Mouse (Mus musculus) small intestine, adult 2 months (tissue): ENCODE measurements around the gene Tlr12. TPM values are rescaled to one million over a fixed set of nuclear protein-coding genes. Genes with fewer than 3 reads are reported as not detected.
"Not testable (repeated sequence)": the region's sequence is repeated elsewhere in the genome, so short reads cannot be mapped to it uniquely, and the experiment has no call there.

Experiments
- H3K27ac ChIP-seq: fragments of 200-500 bp; 2 replicates; pipeline ENCODE4 v1.5.1; 2012; ENCODE audit warnings: low read depth, low read length, control low read depth, inconsistent platforms; ENCODE audit not compliant: insufficient read depth
- H3K27me3 ChIP-seq: fragments of 200-500 bp; 2 replicates; pipeline ENCODE4 v1.6.1; 2012; ENCODE audit warnings: mild to moderate bottlenecking, moderate library complexity, low read length, inconsistent platforms; ENCODE audit not compliant: control insufficient read depth, insufficient read depth
- H3K36me3 ChIP-seq: fragments of 200-500 bp; 2 replicates; pipeline ENCODE4 v1.6.1; 2012; ENCODE audit warnings: mild to moderate bottlenecking, low read length, control low read depth, inconsistent platforms; ENCODE audit not compliant: control insufficient read depth, insufficient read depth
- H3K4me1 ChIP-seq: fragments of 200-500 bp; 2 replicates; pipeline ENCODE4 v1.6.1; 2012; ENCODE audit warnings: low read length, inconsistent platforms, mixed read lengths; ENCODE audit not compliant: control insufficient read depth, insufficient read depth, insufficient read length
- H3K4me3 ChIP-seq: fragments of 200-500 bp; 2 replicates; pipeline ENCODE4 v1.5.1; 2012; ENCODE audit warnings: low read depth, mild to moderate bottlenecking, control low read depth, inconsistent platforms, low read length, moderate library complexity
- CTCF ChIP-seq: fragments of 200-500 bp; IDR thresholded peaks from 2 replicates; pipeline ENCODE4 v1.5.1; 2012; ENCODE audit warnings: low read depth, mild to moderate bottlenecking, control low read depth, inconsistent platforms, low read length, moderate library complexity, mixed read lengths; ENCODE audit not compliant: insufficient replicate concordance, insufficient read length; ENCODE audit errors: extremely low read depth
- POLR2A ChIP-seq: fragments of 200-500 bp; IDR thresholded peaks from 2 replicates; pipeline ENCODE4 v1.6.1; 2012; ENCODE audit warnings: low read depth, mild to moderate bottlenecking, control low read depth, inconsistent platforms, low read length, moderate library complexity
- WGBS: fragments of 180-500 bp; shearing (Covaris S2); methylation state at CpG from one replicate; pipeline ENCODE4 v1.1.7; 2018; 5-methylcytosine and 5-hydroxymethylcytosine counted together
- polyA plus RNA-seq: library from polyadenylated mRNA; depleted of rRNA; stranded (reverse); fragments of >200 nt; gene quantifications from 2 replicates; pipeline ENCODE4 v1.2.3, GENCODE M21; 2012

The Tlr12 gene
- polyA plus RNA-seq, 1 experiment: 6.1 TPM

- WGBS: 57% methylated on average over 6 of the region's 6 CpGs
- Histone ChIP-seq H3K36me3 (no peaks in the 10 kb centered on the region), H3K27me3 (no peaks in the 10 kb centered on the region), H3K4me3 (no peak overlapping the region), H3K4me1 (peaks cover 15% of the 10 kb centered on the region), H3K27ac (no peak overlapping the region)
- no peak for TF ChIP-seq CTCF
- no peak for TF ChIP-seq POLR2A
Measured at GRCm38 (mm10) chr4:128620572-128620971, 2.2 kb upstream of the Tlr12 start.

GRCm38 (mm10) chr4:128618963-128619362, 544 bp upstream of the Tlr12 start:
- H3K4me3 ChIP-seq: no peak overlapping the region
- no peaks in the 10 kb centered on the region for H3K27me3 ChIP-seq
- WGBS: 41% methylated on average over 2 of the region's 2 CpGs
- TF ChIP-seq POLR2A (no peak), CTCF (no peak)
- peaks cover 15% of the 10 kb centered on the region for H3K4me1 ChIP-seq
- peak overlapping the region; percentile 52 for H3K27ac ChIP-seq
- no peaks in the 10 kb centered on the region for H3K36me3 ChIP-seq

DNA sequence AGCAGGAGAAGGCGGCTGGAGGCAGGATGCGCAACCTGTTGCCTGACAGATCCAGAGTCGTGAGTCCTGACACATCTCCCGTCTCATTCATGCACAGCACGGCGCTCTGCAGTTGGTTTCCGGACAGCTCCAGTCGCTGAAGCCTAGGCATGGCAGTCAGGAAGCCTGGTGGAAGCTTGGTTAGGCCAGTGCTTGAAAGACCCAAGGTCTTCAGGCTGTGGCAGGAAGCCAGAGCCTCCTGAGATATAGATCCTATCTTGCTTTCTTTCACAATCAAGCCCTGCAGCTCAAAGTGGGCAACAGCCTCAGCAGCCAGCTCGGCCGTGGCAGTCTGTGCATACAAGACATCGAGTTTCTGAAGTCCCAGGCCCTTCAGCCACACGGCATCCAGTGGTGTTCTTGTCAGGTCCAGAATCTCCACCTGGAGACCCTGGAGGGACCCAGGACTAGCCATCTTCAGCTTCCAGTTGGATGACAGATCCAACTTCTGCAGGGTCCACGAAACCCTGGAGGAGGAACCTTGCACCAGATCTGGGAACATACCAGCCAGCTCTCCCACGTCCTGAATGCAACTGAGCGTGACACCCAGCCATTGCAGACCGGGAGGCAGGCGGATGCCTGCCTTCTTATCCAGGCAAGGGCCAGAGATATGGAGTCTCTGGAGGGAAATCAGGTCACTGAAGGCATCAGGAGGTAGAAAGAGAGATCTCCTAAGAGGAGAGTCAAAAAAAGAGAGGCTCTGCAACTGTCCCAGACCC, 877 bp downstream of the Tlr12 start:
- Histone ChIP-seq H3K27ac (peak overlapping the region; percentile 8; the same call in 1 of the 2 replicates), H3K4me3 (peak overlapping the region; percentile 47)
- TF ChIP-seq CTCF (no peak), POLR2A (no peak)

DNA sequence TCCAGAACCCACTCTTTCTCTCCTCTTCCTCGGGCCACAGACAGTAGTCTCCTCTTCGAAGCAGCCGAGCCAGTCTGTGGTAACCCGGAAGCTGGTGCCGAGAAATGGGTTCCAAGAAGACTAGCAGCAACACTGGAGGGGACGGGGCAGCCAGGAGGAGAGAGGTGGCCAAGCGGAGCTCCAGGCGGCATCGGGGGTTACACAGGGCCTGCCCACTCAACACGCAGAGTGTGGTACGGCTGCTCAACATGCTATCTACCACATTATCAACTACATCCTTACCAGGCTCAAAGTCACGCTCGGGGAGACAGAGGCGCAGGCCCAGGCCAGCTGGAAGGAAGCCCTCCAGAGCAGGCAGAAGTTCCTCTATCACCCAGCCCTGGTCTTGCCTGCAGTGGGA, 2.7 kb downstream of the Tlr12 start:
- H3K4me3 ChIP-seq: peak overlapping the region; percentile 47
- H3K27ac ChIP-seq: peak overlapping the region; percentile 45; the same call in 1 of the 2 replicates
- no peaks in the 10 kb centered on the region for H3K36me3 ChIP-seq
- WGBS: 88% methylated on average over 14 of the region's 14 CpGs
- no peaks in the 10 kb centered on the region for H3K27me3 ChIP-seq
- H3K4me1 ChIP-seq: peaks cover 15% of the 10 kb centered on the region
- TF ChIP-seq POLR2A: no peak
- TF ChIP-seq CTCF: no peak

More for the DNA sequence above, 877 bp downstream of the Tlr12 start:
- Histone ChIP-seq H3K27me3 (no peaks in the 10 kb centered on the region), H3K4me1 (peaks cover 15% of the 10 kb centered on the region), H3K36me3 (no peaks in the 10 kb centered on the region)
- WGBS: 64% methylated on average over 17 of the region's 17 CpGs

- H3K27me3 ChIP-seq: no peaks in the 10 kb centered on the region
- no peak overlapping the region for H3K4me3 ChIP-seq
- no peak overlapping the region for H3K27ac ChIP-seq
- no peaks in the 10 kb centered on the region for H3K36me3 ChIP-seq
- H3K4me1 ChIP-seq: peaks cover 11% of the 10 kb centered on the region
- WGBS: 24% methylated on average over 8 of the region's 8 CpGs
- TF ChIP-seq CTCF (peak; percentile 22; the same call in 1 of the 2 replicates), POLR2A (no peak)
Measured at GRCm38 (mm10) chr4:128613326-128613725, 5.1 kb downstream of the Tlr12 start.

DNA sequence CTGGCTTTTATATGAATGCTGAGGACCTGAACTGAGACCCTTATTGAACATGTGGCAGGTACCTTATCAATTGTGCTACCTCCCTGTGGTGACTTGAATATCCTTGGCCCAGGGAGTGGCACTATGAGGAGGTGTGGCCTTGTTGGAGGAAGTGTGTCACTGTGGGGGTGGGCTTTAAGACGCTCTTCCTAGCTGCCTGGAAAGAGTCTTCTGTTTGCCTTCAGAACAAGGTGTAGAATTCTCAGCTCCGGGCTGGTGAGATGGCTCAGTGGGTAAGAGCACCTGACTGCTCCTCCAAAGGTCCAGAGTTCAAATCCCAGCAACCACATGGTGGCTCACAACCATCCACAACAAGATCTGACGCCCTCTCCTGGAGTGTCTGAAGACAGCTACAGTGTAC, 6.7 kb downstream of the Tlr12 start:
- H3K36me3 ChIP-seq, H3K4me1 ChIP-seq, H3K27ac ChIP-seq, H3K27me3 ChIP-seq, H3K4me3 ChIP-seq: not testable (repeated sequence)
- 71% methylated on average over 3 of the region's 3 CpGs for WGBS

DNA sequence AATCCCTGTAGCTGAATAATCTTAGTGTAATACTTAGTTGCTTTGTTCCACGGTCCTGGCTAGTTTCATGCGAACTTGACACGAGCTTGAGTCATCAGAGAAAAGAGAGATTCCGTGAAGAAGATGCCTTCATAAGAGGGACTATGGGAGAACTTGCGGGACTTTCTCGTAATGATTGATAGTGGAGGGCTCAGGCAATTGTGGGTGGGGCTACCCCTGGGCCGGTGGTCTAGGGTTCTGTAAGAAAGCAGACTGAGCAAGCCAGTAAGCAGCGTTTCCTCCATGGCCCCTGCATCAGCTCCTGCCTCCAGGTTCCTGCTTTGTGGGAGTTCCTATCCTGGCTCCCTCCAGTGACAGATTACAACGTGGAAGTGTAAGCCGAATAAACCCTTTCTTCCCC, 7.7 kb downstream of the Tlr12 start:
- Histone ChIP-seq H3K4me1 (0 out of 2 replicates have a peak, but pooled peaks cover 2% of the 10 kb centered on the region), H3K36me3 (no peaks in the 10 kb centered on the region), H3K4me3 (no peak overlapping the region), H3K27me3 (no peaks in the 10 kb centered on the region), H3K27ac (no peak overlapping the region)
- WGBS: 11% methylated on average over 10 of the region's 10 CpGs
- TF ChIP-seq CTCF (no peak), POLR2A (no peak)
